13 mouse cellular contexts compared by ENCODE assay signal in genomic region chr11:113277034-113277612, GRCm38 (mm10).
A peak's percentile ranks its signal among the peaks of the same experiment; 100 is the strongest.
DNase-seq lines count a peak whose midpoint lies in the region; ATAC-seq and TF ChIP-seq lines count a peak whose summit lies in the region.
"Had no signal": no experiment of that assay in that cellular context is flagged by ENCODE, and none has a peak within 500 bp of the region (broad histone marks: within the 10 kb centered on the region; RNA-seq: fewer than 3 reads in every experiment).

No protein-coding gene starts in this region.

- no peak for ATAC-seq in forebrain, embryonic 15.5 days (replicated peaks)
- no peak for ATAC-seq in neural tube, embryonic 11.5 days (ENCODE audit: insufficient read depth, low FRiP score, low TSS enrichment)
- peak; percentile 77 for ATAC-seq in hindbrain, postnatal 0 days

- H3K27me3 ChIP-seq in forebrain, embryonic 10.5 days (ENCODE audit: poor library complexity, severe bottlenecking): no peaks in the 10 kb centered on the region; the same call in 1 of the 2 replicates
- H3K27me3 ChIP-seq in forebrain, embryonic 15.5 days: no peaks in the 10 kb centered on the region
- H3K27me3 ChIP-seq in neural tube, embryonic 11.5 days (ENCODE audit: control insufficient read depth, insufficient read depth, low read length): no peaks in the 10 kb centered on the region
- H3K27me3 ChIP-seq in hindbrain, postnatal 0 days (ENCODE audit: insufficient read depth, low read length): no peaks in the 10 kb centered on the region
- H3K27me3 ChIP-seq: liver, embryonic 13.5 days had no signal

- no peak for TF ChIP-seq CTCF in hindbrain, postnatal 0 days (IDR thresholded peaks at IDR 0.05; ENCODE audit: low read depth)

- H3K9ac ChIP-seq in forebrain, embryonic 15.5 days (replicated peaks): no peak overlapping the region
- no peak overlapping the region for H3K9ac ChIP-seq in neural tube, embryonic 11.5 days (ENCODE audit: low read length)
- no peak overlapping the region for H3K9ac ChIP-seq in hindbrain, postnatal 0 days (replicated peaks; ENCODE audit: low read length)
- H3K9ac ChIP-seq: liver, embryonic 13.5 days had no signal

- no peak overlapping the region for H3K4me2 ChIP-seq in forebrain, embryonic 15.5 days (replicated peaks)
- H3K4me2 ChIP-seq in neural tube, embryonic 11.5 days (ENCODE audit: low read depth): no peak overlapping the region
- H3K4me2 ChIP-seq in hindbrain, postnatal 0 days (ENCODE audit: low read depth, low read length): no peak overlapping the region
- H3K4me2 ChIP-seq: liver, embryonic 13.5 days had no signal

- peaks cover 20% of the 10 kb centered on the region for H3K4me1 ChIP-seq in forebrain, embryonic 10.5 days
- H3K4me1 ChIP-seq in forebrain, embryonic 15.5 days: peaks cover 24% of the 10 kb centered on the region
- H3K4me1 ChIP-seq in neural tube, embryonic 11.5 days (ENCODE audit: control insufficient read depth, insufficient read depth, low read length): peaks cover 7% of the 10 kb centered on the region; the same call in 1 of the 2 replicates
- H3K4me1 ChIP-seq in hindbrain, postnatal 0 days (ENCODE audit: insufficient read depth, low read length): peaks cover 16% of the 10 kb centered on the region; the same call in 1 of the 2 replicates

- DNase-seq in forebrain, embryonic 10.5 days (ENCODE audit: extremely low spot score, low spot score): no peak
- no peak for DNase-seq in neural tube, embryonic 11.5 days (ENCODE audit: low spot score)
- DNase-seq in neural tube, embryonic 10.5 days (ENCODE audit: extremely low spot score, low spot score): no peak
- DNase-seq in hindbrain, postnatal 0 days (ENCODE audit: low spot score): peak; percentile 69
- DNase-seq in telencephalon, adult 2 months (ENCODE audit: low read depth, low spot score): peak; percentile 52
- no peak for DNase-seq in spleen, adult 18-20 months
- DNase-seq in adrenal gland, postnatal 36 days: no peak
- DNase-seq: gastrocnemius, adult 2 months; kidney, adult 9 months; layer of hippocampus, postnatal 36 days; liver, embryonic 13.5 days; right cerebral cortex, postnatal 4 days had no signal

- no peaks in the 10 kb centered on the region for H3K9me3 ChIP-seq in forebrain, embryonic 10.5 days
- H3K9me3 ChIP-seq in forebrain, embryonic 15.5 days: no peaks in the 10 kb centered on the region
- no peaks in the 10 kb centered on the region for H3K9me3 ChIP-seq in neural tube, embryonic 11.5 days (ENCODE audit: control insufficient read depth, low read length)
- no peaks in the 10 kb centered on the region for H3K9me3 ChIP-seq in hindbrain, postnatal 0 days (ENCODE audit: low read length)
- H3K9me3 ChIP-seq: liver, embryonic 13.5 days had no signal

- no peaks in the 10 kb centered on the region for H3K36me3 ChIP-seq in forebrain, embryonic 10.5 days (replicated peaks)
- no peaks in the 10 kb centered on the region for H3K36me3 ChIP-seq in forebrain, embryonic 15.5 days
- H3K36me3 ChIP-seq in neural tube, embryonic 11.5 days (ENCODE audit: control insufficient read depth, insufficient read depth, low read length): no peaks in the 10 kb centered on the region
- no peaks in the 10 kb centered on the region for H3K36me3 ChIP-seq in hindbrain, postnatal 0 days (ENCODE audit: insufficient read depth, low read length)
- H3K36me3 ChIP-seq: liver, embryonic 13.5 days had no signal

- H3K27ac ChIP-seq in forebrain, embryonic 10.5 days: peak overlapping the region; percentile 41; the same call in 1 of the 2 replicates
- no peak overlapping the region for H3K27ac ChIP-seq in forebrain, embryonic 15.5 days (replicated peaks)
- H3K27ac ChIP-seq in neural tube, embryonic 11.5 days (ENCODE audit: low read depth, low read length): peak overlapping the region; percentile 34; the same call in 1 of the 2 replicates
- peak overlapping the region; percentile 65 for H3K27ac ChIP-seq in hindbrain, postnatal 0 days
- H3K27ac ChIP-seq: gastrocnemius, adult 2 months; liver, embryonic 13.5 days had no signal

- H3K4me3 ChIP-seq in forebrain, embryonic 10.5 days: no peak overlapping the region
- no peak overlapping the region for H3K4me3 ChIP-seq in forebrain, embryonic 15.5 days
- H3K4me3 ChIP-seq in neural tube, embryonic 11.5 days (ENCODE audit: low read depth, low read length): no peak overlapping the region
- no peak overlapping the region for H3K4me3 ChIP-seq in hindbrain, postnatal 0 days (ENCODE audit: low read length)
- H3K4me3 ChIP-seq: gastrocnemius, adult 2 months; liver, embryonic 13.5 days had no signal

- WGBS in forebrain, embryonic 10.5 days: 64% methylated on average over 10 of the region's 10 CpGs
- WGBS in forebrain, embryonic 15.5 days: 36% methylated on average over 10 of the region's 10 CpGs
- 64% methylated on average over 10 of the region's 10 CpGs for WGBS in neural tube, embryonic 11.5 days
- 37% methylated on average over 10 of the region's 10 CpGs for WGBS in hindbrain, postnatal 0 days

Comparison
In these comparisons a context has a peak if more than half of its experiments do, and no peak if none do; other contexts are left out.
1. DNase-seq: peak in hindbrain, postnatal 0 days (single experiment) and telencephalon, adult 2 months (single experiment); none in forebrain, embryonic 10.5 days (single experiment), neural tube, embryonic 11.5 days (single experiment), neural tube, embryonic 10.5 days (single experiment), spleen, adult 18-20 months (0 of 2) and adrenal gland, postnatal 36 days (0 of 2).